In genomic region chr2:24901055-24901454, GRCm38 (mm10) we compare ENCODE assay signal across 13 mouse cellular contexts. TPM values are rescaled to one million over a fixed set of nuclear protein-coding genes. Genes with fewer than 3 reads are reported as not detected.
A peak's percentile ranks its signal among the peaks of the same experiment; 100 is the strongest.
DNase-seq lines count a peak whose midpoint lies in the region; ATAC-seq and TF ChIP-seq lines count a peak whose summit lies in the region.
"Had no signal": no experiment of that assay in that cellular context is flagged by ENCODE, and none has a peak within 500 bp of the region (broad histone marks: within the 10 kb centered on the region; RNA-seq: fewer than 3 reads in every experiment).

No protein-coding gene starts in this region.

- DNase-seq in frontal cortex, postnatal 10 days (ENCODE audit: low spot score in 2 of 2), result no peak
- peak; percentile 42 to 63 for DNase-seq in left cerebral cortex, postnatal 25 days (ENCODE audit: low spot score in 2 of 2)
- DNase-seq in left cerebral cortex, postnatal 4 days, result no peak
- DNase-seq in 3T3-L1 (ENCODE audit: low read depth, low spot score) (peak; percentile 28), liver (no peak)
- peak; percentile 60 for DNase-seq in brain, embryonic 14.5 days (ENCODE audit: low read depth)
- DNase-seq: adrenal gland, postnatal 25 days; cerebellum, adult 8-10 months; kidney, adult 9 months; kidney, postnatal 36 days; lung, postnatal 14 days; thymus, postnatal 25 days had no signal

- intact Hi-C loops in left cerebral cortex, postnatal 25 days (cut with DNase I), result loop anchor here (5.0 kb wide), 1 partner anchor 49 kb away; no protein-coding TSS in a partner anchor
- intact Hi-C loops in left cerebral cortex, postnatal 4 days (cut with DNase I), result loop anchor here (5.0 kb wide), 1 partner anchor 44 kb away; no protein-coding TSS in a partner anchor

- TF ChIP-seq CTCF in brain, embryonic 14.5 days (IDR thresholded peaks at IDR 0.05; ENCODE audit: borderline replicate concordance, extremely low read depth, insufficient read depth, insufficient read length), result no peak

- ATAC-seq in frontal cortex, adult (ENCODE audit: low TSS enrichment), result peak; percentile 48; the same call in 1 of the 2 replicates

- TF ChIP-seq POLR2A in brain, embryonic 14.5 days (IDR thresholded peaks at IDR 0.05; ENCODE audit: borderline replicate concordance, extremely low read depth, insufficient read depth, insufficient read length, poor library complexity, severe bottlenecking), result no peak

RNA-seq across cellular contexts. Expression of gene Ehmt1, which starts 18.4 kb away (rescaled TPM):
- 10 to 100 TPM; 52.2 to 56.3 TPM for total RNA-seq in left cerebral cortex, postnatal 25 days (2021)
- 100 to 1,000 TPM; 118 to 122 TPM for total RNA-seq in left cerebral cortex, postnatal 4 days (2021)
- 146 and 147 TPM in 2 replicates for polyA plus RNA-seq in brain, embryonic 14.5 days (2012; rRNA removed)

RNA-seq across cellular contexts. Expression of gene Arrdc1, which starts 34.0 kb away (rescaled TPM):
- total RNA-seq in left cerebral cortex, postnatal 25 days (2021), result 10 to 100 TPM; 12.8 to 15.5 TPM
- 10 to 100 TPM; 51.4 to 53.4 TPM for total RNA-seq in left cerebral cortex, postnatal 4 days (2021)
- 53.1 and 82.3 TPM in 2 replicates for polyA plus RNA-seq in brain, embryonic 14.5 days (2012; rRNA removed)

RNA-seq across cellular contexts. Expression of gene Zmynd19, which starts 48.5 kb away (rescaled TPM):
- 10 to 100 TPM; 36.8 to 39.4 TPM for total RNA-seq in left cerebral cortex, postnatal 25 days (2021)
- 10 to 100 TPM; 66.4 to 72.3 TPM for total RNA-seq in left cerebral cortex, postnatal 4 days (2021)
- 38.4 and 43.1 TPM in 2 replicates for polyA plus RNA-seq in brain, embryonic 14.5 days (2012; rRNA removed)

Comparison
In these comparisons a context has a peak if more than half of its experiments do, and no peak if none do; other contexts are left out.
1. DNase-seq: peak in left cerebral cortex, postnatal 25 days (2 of 2), 3T3-L1 (single experiment) and brain, embryonic 14.5 days (single experiment); none in frontal cortex, postnatal 10 days (0 of 2), left cerebral cortex, postnatal 4 days (single experiment) and liver (single experiment).